Mouse (Mus musculus) liver, adult 2 months (tissue): ENCODE measurements at regions not wholly inside any gene's neighbourhood (a gene's known extent, or its start where the extent isn't known, plus 50 kb on each side); places are given as distances from the start of the nearest gene placed in this dataset.

Experiments
- DNase-seq: peaks from one replicate; pipeline ENCODE4 v3.0.0-alpha.2; 2011; ENCODE audit warnings: low read depth, low spot score; ENCODE audit errors: extremely low read depth
- H3K27ac ChIP-seq: fragments of 200-500 bp; replicated peaks from 2 replicates; pipeline ENCODE4 v1.5.1; 2012; ENCODE audit warnings: low read depth, mild to moderate bottlenecking, control low read depth, inconsistent platforms, low read length; ENCODE audit not compliant: insufficient read depth
- H3K27me3 ChIP-seq: fragments of 200-500 bp; 2 replicates; pipeline ENCODE4 v1.6.1; 2012; ENCODE audit warnings: mild to moderate bottlenecking, moderate library complexity, low read length, inconsistent platforms; ENCODE audit not compliant: control insufficient read depth, insufficient read depth
- H3K36me3 ChIP-seq: fragments of 200-500 bp; 2 replicates; pipeline ENCODE4 v1.6.1; 2012; ENCODE audit warnings: low read length, inconsistent platforms; ENCODE audit not compliant: control insufficient read depth, insufficient read depth
- H3K4me1 ChIP-seq: fragments of 200-500 bp; 2 replicates; pipeline ENCODE4 v1.6.1; 2011; ENCODE audit warnings: low read length; ENCODE audit not compliant: control insufficient read depth, insufficient read depth
- H3K4me3 ChIP-seq: fragments of 200-500 bp; 2 replicates; pipeline ENCODE4 v1.5.1; 2011; ENCODE audit warnings: low read depth, mild to moderate bottlenecking, control low read depth, low read length, moderate library complexity; ENCODE audit not compliant: insufficient read depth
- H3K79me2 ChIP-seq: fragments of 200-500 bp; 2 replicates; pipeline ENCODE4 v1.6.1; 2012; ENCODE audit warnings: inconsistent platforms, mild to moderate bottlenecking, low read length, moderate library complexity; ENCODE audit not compliant: control insufficient read depth, insufficient read depth
- H3K9ac ChIP-seq: fragments of 200-500 bp; 2 replicates; pipeline ENCODE4 v1.6.1; 2012; ENCODE audit warnings: low read depth, mild to moderate bottlenecking, control low read depth, inconsistent platforms, low read length
- CTCF ChIP-seq: fragments of 200-500 bp; IDR thresholded peaks from 2 replicates; pipeline ENCODE4 v1.5.1; 2011; ENCODE audit warnings: low read depth, low read length, control low read depth
- POLR2A ChIP-seq: fragments of 200-500 bp; IDR thresholded peaks from 2 replicates; pipeline ENCODE4 v1.6.1; 2011; ENCODE audit warnings: low read length, control low read depth; ENCODE audit not compliant: insufficient read depth; ENCODE audit errors: extremely low read depth
- WGBS: fragments of 180-500 bp; shearing (Covaris S2); methylation state at CpG from one replicate; pipeline ENCODE4 v1.1.7; 2018; 5-methylcytosine and 5-hydroxymethylcytosine counted together

DNA sequence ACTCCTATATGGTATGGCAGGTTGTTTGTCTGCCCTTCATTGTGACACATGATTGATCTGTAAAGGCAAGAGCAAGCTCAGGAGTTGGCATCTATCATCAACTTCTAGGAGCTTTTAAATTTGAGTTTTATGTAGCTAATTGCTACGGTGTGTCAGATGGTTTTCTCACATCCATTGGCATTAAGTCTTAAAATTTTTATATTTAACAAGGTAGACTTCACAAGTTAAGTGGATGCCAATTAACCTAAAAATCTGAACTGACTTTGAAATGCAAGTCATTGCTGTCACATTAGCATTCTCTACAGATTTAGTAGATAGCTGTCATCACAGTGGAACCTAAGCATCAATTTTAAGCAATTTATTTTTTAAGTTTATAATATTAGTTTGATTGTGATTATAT is 345.5 kb downstream of the Hdgfl1 start:
- no peaks in the 10 kb centered on the region for H3K79me2 ChIP-seq
- no peak for DNase-seq
- no peaks in the 10 kb centered on the region for H3K27me3 ChIP-seq
- TF ChIP-seq CTCF = no peak
- TF ChIP-seq POLR2A = no peak
- H3K4me3 ChIP-seq = no peak overlapping the region
- no peak overlapping the region for H3K9ac ChIP-seq
- no peaks in the 10 kb centered on the region for H3K4me1 ChIP-seq
- H3K27ac ChIP-seq = no peak overlapping the region
- H3K36me3 ChIP-seq = no peaks in the 10 kb centered on the region
- WGBS = 89% methylated on average over 1 of the region's 1 CpGs

DNA sequence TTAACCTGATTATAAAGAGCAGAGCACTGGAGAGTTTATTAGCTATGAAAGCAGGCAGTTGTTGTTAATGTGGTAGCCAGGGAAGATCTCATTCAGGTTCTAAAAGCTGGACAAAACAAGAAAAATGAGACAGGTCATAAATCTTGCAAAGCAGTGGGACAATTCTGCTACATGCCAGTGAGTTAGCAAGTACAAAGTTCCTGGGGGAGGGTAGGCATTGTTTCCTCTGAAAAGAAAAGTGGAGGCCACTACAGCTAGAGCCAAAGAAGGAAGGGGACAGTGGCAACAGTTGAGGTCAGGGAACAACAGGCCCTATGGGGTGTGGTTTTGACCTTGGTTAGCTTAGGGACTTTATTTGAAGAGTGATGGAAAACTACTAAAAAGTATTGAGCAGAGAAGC is 364.2 kb downstream of the Hdgfl1 start:
- DNase-seq = no peak
- no peaks in the 10 kb centered on the region for H3K27me3 ChIP-seq
- H3K4me1 ChIP-seq = no peaks in the 10 kb centered on the region
- H3K79me2 ChIP-seq = no peaks in the 10 kb centered on the region
- no peak for TF ChIP-seq POLR2A
- no peak for TF ChIP-seq CTCF
- H3K9ac ChIP-seq = no peak overlapping the region
- H3K4me3 ChIP-seq = no peak overlapping the region
- no peaks in the 10 kb centered on the region for H3K36me3 ChIP-seq
- no peak overlapping the region for H3K27ac ChIP-seq

DNA sequence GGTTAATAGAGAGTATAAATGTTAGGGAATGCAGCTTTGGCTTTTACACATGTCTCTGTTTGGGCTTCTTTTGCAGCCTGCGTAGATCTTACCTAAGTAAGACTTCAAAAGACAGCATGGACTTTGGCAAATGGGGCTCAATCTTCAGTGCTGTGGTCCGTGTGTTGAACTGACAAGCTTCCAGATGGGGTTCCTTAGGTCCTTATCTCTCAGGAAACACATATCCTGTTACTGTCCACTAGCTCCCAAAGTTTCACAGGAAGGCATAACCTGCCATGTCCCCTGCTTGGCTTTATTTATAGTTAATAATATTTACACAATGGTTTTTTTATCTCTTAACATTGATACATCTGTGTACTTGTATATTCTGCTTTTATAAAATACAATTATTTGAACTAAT is 365.3 kb downstream of the Hdgfl1 start:
- no peak overlapping the region for H3K27ac ChIP-seq
- no peaks in the 10 kb centered on the region for H3K4me1 ChIP-seq
- TF ChIP-seq CTCF (no peak), POLR2A (no peak)
- WGBS = 42% methylated on average over 2 of the region's 2 CpGs
- no peak overlapping the region for H3K4me3 ChIP-seq
- H3K27me3 ChIP-seq = no peaks in the 10 kb centered on the region
- no peak overlapping the region for H3K9ac ChIP-seq
- no peaks in the 10 kb centered on the region for H3K36me3 ChIP-seq
- DNase-seq = no peak
- no peaks in the 10 kb centered on the region for H3K79me2 ChIP-seq

DNA sequence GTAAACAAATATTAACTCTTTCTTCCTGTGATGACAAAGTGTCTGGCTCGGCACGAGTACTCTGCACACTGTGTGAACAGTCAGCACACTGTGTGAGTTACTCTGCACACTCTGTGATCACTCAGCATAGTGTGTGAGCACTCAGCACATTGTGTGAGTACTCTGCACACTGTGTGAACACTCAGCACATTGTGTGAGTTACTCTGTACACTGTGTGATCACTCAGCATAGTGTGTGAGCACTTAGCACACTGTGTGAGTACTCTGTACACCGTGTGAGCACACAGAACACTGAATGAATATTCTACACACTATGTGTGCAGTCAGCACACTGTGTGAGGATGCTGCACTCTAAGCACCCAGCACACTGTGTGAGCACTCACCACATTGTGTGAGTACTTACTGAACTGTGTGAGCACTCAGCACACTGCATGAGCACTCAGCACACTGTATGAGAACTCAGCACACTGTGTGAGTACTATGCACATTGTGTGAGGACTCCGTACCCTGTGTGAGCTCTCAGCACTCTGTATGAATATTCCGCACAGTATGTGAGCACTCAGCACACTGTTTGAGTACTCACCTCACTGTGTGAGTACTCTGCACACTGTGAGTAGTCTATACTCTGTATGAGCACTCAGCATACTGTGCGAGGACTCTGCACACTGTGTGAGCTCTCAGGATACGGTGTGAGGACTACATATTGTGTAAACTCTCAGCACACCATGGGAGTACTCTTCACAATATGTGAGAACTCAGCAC is 381.9 kb downstream of the Hdgfl1 start:
- H3K27me3 ChIP-seq = no peaks in the 10 kb centered on the region
- H3K4me3 ChIP-seq = no peak overlapping the region
- DNase-seq = no peak
- 76% methylated on average over 7 of the region's 7 CpGs for WGBS
- H3K9ac ChIP-seq = no peak overlapping the region
- H3K4me1 ChIP-seq = no peaks in the 10 kb centered on the region
- no peak overlapping the region for H3K27ac ChIP-seq
- no peaks in the 10 kb centered on the region for H3K36me3 ChIP-seq
- no peaks in the 10 kb centered on the region for H3K79me2 ChIP-seq
- TF ChIP-seq POLR2A (no peak), CTCF (no peak)

DNA sequence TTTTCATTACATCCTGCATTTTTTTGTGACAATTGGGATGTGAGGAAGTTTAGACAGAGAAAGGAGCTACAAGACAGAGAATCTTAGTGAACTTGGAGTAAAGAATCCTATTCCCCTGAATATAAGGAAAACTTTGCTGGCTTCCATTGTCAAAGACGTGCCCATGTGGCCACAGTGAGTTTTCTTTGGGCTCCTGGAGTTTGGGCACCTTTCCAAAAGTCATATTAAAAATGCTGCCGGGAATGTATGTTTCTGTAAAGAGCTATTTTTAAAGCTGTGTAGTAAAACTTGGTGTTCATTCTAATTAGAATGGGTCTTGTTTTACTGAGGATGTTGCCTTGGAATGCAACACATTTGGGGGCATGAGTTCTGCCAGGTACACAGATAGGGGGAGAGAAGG is 387.3 kb downstream of the Hdgfl1 start:
- TF ChIP-seq POLR2A = no peak
- TF ChIP-seq CTCF = no peak
- H3K36me3 ChIP-seq = no peaks in the 10 kb centered on the region
- H3K9ac ChIP-seq = no peak overlapping the region
- WGBS = 67% methylated on average over 2 of the region's 2 CpGs
- no peak for DNase-seq
- H3K27ac ChIP-seq = no peak overlapping the region
- H3K79me2 ChIP-seq = no peaks in the 10 kb centered on the region
- no peak overlapping the region for H3K4me3 ChIP-seq
- H3K4me1 ChIP-seq = no peaks in the 10 kb centered on the region
- no peaks in the 10 kb centered on the region for H3K27me3 ChIP-seq

DNA sequence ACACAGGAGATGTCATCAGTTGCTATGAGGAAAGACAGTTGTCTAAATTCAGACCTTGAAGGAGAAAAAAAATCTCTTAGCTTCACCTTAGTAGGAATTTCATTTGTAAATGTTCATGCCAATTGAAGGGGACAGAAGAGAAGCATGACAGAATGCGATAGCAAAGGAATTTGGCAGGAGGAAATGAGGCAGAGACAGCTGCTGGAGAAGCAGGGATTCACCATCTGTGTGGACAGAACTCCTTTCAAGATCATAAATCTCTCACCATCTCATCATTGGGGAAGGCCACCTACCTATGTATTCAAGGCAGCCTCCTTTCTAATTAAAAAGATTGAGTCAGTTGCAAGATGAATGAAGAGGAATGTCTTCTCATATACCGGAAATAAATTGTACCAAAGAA is 387.8 kb downstream of the Hdgfl1 start:
- TF ChIP-seq POLR2A (no peak), CTCF (no peak)
- DNase-seq = no peak
- Histone ChIP-seq H3K4me1 (no peaks in the 10 kb centered on the region), H3K27me3 (no peaks in the 10 kb centered on the region), H3K79me2 (no peaks in the 10 kb centered on the region), H3K36me3 (no peaks in the 10 kb centered on the region), H3K4me3 (no peak overlapping the region), H3K27ac (no peak overlapping the region), H3K9ac (no peak overlapping the region)
- WGBS = 80% methylated on average over 2 of the region's 2 CpGs
